Mouse (Mus musculus): ENCODE measurements around the gene S100a8.

S100a8 gene

DNA sequence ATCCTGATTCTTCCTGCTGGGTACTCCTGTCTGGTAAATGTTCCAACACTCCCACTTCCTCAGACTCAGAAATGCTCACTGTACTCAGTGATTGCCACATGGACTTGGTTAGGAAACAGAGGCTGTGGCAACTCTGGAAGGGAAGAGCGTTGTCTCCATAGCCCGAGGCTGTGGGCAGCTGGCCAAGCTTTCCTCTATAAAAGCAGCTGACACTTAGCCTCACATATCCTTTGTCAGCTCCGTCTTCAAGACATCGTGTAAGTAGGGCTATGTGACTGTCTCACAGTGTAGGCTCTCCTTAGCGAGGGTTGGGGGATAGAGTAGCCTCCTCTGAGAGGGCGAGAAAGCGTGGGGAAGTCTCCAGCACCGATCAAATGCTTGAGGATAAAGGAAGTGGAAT, at the start of gene S100a8:
S100a8 (plus strand) TSS at position 133 of the 400 bp plus-strand sequence.
- DNase-seq, result peak; percentile 62

DNA sequence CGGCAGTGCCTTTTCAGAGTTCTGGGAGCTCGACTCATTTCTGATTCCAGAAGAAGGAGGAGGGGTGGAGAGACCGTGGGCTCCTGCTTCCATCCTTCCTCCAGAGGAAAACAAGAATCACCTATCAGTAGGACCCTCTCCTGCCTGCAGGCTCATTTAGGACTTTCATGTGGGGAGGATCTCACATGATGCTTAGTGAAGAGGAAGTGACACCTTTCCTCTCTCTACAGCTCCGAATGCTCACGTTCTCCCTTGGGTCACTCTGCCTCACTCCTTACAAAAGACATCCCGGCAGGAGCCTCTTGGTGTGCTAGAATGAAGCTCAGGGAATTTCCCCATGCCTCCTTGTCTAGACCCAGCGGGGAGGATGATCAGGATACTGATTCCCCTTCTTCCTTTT, 47.2 kb upstream of the S100a8 start:
- DNase-seq, result no peak

DNA sequence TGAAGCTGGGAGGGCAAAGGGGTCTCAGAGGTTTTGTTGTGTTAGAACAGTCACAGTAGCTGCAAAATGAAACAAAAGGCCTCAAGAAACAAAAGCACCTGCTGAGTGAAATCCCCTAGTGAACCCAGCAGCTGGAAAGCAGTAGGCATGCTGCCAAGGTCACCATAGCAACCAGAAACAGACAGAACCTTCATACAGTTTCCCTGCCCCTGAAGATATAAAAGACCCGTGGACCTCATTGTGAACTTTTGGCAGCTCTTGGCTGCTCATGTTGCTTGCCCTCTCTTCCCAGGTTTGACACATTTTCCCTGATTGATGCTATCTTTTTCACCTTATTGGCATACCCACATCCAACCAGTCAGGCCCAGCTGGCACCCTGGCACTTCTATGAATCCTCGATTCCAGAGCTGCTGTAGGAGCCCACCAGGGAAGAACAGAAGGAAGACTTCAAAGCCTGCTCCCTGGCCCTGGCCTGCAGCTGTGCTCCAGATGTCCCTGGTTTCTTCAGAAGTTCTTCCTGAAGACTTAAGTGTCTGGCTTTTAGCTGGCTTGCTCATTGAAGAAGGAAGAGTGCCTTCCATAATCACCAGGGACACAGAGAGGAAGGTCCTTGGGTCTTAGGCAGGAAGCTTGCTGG, 45.2 kb upstream of the S100a8 start:
- peak; percentile 72 for DNase-seq

DNA sequence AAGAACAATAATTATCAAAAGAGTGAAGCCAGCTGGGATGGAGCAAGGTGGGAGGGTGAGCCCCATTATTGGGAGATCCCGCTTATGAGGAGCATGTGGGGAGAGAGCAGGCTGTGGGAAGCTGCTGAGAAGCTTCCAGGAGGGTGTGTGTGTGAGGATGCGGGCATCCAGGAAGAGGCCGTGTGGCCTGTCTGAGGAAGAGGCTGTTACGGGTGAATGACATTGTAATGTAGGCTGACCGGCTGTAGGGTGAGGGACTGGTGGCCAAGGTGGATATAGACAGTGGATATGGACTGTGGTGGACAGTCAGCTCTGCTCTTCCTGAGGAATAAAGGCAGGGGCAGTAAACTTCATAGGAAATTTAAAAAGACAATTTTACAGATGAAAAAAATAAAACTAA, 43.3 kb upstream of the S100a8 start:
- no peak for DNase-seq

DNA sequence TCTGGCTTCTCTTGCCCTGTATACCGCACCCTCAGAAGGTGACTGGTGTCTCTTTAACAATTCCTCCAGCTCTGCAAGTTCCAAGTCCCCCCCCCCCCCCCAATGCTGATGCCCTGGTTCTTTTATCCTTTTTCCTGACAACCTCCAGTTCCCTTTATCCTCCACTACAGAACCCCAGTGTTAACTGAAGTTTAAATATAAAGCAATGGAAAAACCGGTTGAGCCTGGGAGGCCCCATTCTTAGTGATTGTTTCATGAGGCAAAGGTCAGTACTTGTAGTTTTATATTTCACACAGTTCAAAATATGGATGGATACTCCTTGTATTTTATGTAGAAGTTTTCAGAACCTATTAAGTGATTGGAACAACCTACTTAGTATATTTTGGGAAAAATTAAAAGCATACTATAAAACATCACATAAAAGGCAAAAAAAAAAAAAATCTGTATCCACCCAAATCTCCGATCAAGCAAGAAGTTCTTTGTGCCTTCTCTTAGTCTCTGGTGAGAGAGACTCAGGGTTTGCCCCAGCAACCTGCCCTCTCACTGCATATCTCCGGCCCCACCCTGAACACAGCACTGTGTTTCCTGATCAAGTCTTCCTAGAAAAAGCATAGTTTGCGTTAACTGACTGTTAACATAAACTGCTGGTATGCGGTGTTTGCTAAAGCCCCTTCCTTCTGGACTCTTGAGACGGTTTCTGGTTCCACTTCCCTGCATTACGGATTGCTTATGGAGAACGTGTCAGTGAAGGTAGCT, 42.3 kb upstream of the S100a8 start:
- DNase-seq, result no peak

DNA sequence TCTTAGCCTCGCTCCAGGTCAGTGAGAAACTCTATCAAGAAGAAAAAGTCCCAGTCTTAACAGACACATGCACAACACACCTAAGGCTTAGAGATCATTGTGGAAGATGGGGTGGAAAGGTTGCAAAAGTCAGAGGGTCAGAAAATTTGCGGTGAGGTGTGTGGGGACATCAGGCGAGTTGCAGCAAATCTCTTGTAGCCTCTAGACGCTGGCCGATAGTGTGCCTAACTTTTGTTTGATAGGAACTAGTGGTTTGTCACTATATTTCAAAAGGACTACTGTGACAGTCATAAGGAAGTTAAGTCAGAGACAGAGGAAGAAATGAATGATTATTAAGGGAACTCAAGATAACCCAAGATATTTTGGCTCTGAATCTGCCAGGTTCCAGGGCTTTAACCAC, 41.4 kb upstream of the S100a8 start:
- no peak for DNase-seq

DNA sequence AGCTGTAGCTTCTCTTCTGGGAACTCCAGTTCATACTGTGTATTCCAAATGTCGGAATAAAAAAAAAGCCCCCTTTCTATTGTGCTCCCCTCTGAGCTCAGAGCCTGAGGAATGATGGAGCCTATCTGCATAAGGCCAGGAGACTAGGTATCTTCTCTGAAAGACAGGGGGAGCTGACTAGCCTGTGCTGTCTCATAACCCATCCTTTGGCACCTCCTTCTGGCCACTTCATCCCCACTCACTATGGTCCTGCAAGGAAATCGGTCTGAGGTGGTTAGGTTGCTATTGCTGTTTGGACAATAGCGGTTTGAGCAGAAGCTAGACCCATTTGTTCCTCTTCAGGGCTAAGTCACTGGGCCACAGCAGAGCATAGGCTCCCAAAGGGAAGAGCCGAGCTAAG, 41.0 kb upstream of the S100a8 start:
- no peak for DNase-seq

DNA sequence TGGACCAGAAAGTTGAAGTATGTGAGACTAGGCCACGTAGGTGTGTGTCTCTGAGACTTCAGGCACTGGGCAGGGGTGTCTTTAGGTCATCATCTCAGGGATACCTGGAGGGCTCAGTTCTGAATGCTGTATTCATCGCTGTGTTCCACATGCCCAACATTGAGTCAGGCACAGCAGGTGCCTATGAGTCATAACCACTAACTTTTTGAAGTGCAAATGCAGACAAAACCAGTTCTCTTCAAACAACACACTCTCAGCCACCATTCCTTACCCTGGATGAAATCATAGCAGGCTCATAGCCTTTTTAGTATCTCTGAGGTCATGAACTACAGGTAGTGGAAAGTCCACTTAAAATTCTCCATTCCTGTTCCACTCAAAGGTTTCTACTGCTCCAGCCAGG, 39.5 kb upstream of the S100a8 start:
- no peak for DNase-seq

DNA sequence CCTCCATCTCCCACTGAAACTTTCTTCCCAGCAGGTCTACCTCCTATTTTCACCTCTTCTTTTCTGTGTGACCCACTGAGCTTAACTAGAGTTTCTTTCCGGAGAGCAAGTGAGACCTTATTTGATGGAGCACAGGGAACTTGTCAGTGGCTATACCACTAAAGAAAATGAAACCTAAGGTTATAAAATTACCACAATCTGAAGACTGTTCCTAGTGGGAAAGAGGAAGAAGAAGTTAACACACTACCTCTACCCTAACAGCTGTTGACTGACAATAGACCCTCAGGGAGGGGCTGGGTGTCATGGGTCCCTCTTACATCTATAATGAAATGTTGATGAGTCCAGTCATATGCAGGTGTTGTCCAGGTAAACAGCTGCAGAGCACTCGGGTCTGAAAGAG, 36.8 kb upstream of the S100a8 start:
- no peak for DNase-seq

DNA sequence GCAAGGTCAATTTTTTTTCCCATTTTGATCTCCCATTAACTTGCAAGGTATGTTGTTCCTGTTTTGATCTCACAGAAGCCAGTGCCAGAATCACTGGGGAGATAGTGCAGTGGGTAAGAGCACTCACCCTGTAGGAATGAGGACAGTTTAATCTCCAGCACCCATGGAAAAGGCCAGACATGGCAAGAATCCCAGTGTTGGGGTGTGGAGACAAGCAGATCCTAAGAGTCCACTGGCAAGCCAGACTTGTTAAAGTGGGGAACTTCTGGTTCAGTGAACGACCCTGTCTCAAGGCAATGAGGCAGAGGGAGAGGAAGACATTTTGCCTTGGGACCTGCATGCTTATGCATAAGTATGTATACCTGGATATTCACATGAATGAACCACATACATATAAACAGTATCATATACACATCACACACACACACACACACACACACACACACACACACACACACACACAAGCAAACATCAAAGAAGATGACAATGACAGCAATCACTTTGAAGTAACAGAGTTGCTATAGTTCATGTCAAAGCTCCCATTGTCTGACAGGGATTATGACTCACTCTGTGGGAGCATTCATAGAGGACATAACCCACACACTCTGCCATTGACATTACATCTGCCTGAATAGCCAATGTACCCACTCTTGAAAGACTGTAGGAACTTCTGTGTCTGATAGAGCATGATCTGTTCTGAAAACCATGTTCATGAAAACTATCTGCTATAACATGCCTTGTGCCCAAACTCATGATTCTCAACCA, 30.1 kb upstream of the S100a8 start:
- no peak for DNase-seq

DNA sequence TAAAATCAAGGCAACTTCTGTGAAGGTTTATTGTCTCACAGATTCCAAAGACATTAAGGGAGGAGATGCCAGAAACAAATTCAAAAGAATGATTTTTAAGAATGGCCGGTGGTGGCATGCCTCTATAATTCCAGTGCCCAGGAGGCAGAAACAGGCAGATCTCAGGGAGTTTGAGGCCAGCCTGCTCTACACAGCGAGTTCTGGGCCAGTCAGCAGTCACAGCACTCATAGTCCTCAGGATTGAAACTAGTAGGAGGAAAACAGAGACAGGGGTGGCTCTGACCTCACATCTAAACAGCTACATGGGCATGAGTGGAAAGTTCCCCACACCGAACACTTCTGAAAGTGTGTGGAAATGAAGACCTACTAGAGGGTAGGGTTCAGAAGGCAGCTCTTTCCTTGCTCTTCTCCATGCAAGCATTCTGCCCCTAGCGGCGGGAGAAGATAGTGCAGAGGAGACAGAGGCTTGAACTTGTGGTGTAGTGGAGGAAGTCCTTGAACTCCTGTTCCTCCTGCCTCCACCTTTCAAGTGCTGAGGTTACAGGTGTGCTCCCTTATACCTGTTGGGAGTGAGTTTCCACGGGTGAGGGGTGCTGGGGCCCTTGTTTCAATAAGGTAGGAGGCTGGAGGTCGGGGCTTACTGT, 29.1 kb upstream of the S100a8 start:
- peak; percentile 48 for DNase-seq

DNA sequence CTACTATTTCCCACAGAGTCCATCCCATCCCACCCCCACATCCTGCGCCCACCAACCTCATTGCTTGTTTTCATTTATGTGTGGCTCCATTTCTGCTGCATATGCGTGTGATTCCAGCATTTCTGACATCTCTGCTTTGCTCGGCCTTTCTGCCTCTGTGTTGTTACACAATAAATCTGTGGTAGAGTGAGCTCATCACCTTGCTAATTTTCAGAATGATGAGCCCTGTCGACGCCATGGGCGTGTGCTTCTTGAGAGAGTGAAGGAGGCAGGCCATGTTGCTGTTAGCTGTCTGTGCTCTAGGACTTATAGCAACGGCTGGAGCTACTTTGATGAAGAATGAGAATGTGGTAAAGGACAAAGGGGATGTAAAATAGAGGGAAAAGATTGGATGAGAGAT, 27.8 kb upstream of the S100a8 start:
- no peak for DNase-seq

DNA sequence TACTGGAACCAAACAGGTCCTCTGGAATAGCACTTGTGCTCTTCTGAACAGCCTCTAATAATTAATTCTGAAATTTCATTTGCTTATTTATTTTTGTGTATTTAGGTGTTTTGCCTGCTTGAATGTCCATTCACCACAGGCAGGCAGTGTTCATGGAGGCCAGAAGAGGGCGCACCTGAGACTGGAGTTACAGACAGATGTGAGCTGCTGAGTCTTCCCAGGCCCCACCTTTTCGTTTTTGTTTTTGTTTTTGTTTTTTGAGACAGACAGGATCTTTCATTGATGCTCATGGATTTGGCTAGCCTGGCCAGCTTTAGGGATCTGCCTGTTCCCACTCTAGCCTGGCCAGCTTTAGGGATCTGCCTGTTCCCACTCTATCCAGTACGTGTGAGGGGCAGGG, 24.6 kb upstream of the S100a8 start:
- DNase-seq, result peak; percentile 70

DNA sequence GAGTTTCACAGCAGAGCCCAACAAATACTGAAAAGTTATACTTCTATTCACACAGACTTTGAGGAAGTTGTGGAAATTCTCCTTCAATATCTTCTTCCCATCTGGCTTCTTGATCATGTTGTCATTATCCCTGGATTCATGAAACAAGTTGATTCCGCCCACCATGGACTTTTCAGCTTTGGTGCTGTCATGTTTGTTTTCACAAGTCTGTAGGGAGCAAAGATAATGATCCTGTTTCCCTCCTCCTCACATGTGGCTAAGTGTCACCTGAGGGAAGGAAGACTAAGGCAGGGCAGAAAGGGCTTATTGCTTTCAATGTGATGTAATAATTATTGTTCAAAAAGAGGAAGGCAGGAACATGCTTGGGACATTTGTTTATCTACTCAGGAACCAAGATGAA, 21.5 kb upstream of the S100a8 start:
- no peak for DNase-seq

DNA sequence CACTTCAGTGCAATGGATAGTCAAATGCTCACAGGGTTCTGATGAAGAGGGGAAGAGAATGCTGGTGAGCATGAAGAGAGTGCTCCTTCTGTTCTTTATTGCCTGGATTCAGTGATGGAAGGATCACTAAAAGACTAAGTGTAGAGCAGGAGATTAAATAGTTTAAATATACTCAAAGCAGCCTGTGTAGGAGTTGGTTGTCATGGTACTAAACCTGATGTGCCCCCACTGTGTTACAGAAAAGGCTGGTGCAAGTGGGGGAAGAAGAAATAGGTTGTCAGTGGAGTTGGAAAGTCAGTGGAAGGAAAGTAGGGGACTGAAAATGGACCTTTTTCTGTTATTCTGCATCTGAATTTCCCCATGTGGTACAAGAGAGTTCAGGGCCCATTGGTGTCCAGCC, 19.8 kb upstream of the S100a8 start:
- no peak for DNase-seq

DNA sequence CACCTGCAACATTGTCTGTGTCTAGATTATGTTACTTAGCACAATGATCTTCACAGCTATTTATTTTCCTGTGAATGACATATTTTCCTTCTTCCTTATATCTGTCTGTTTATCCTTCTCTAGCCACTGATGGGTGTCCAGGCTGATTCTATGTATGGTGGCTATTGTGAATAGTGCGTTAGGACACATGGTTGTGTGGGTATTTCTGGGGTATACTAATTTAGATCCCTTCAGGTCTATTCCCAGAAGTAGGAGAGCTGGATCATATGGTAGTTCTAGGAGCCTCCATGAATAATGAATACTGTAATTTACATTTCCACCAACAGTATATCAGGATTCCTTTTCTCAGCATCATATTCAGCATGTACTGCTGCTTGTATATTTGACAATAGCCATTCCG, 18.9 kb upstream of the S100a8 start:
- no peak for DNase-seq

DNA sequence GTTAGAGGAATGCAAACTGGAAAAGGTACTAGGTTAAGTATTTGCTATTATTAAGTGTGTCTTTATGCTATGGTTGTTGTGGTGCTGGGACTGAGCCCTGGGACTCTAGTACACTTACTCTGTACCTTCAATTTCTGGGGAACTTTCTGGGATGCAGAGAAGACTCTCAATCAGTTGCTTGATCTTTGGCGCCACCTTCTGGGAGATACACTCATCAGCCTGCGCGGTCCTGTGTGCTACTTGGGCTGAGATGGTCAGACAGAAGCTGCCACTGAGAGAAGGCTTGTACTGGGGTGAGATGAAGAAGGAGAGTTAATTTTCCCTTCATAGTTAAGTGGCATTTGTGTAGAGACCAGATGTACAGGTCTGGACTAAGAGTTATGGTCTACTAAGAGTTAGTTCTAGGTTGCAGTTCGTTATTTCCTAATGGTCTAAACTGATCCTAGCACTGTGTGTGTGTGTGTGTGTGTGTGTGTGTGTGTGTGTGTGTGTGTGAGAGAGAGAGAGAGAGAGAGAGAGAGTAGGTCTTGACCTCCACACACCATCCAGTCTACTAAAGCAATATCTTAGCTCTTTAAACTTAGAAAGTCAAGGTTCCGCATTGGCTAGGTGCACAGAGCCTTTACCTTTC, 15.8 kb upstream of the S100a8 start:
- peak; percentile 82 for DNase-seq

DNA sequence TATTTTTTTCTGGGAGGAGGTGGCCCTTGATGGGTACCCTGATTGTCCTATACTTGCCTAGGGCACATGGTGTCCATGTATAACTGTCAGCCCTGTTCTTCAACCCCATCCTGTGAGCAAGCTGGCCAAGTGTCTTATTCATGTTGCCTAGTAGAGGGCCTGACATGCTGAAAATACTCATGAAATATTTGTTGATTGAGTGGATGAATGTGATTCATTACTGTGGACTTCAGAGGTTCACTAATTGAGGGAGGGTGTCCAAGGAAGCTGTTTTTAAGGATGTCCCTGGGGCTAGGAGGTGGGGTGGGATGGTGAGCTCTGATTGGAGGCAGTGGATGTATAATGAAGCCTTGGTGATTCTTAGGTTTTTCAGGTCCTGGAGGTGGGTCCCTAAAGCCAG, 15.1 kb upstream of the S100a8 start, which contains the start of gene S100a7a:
S100a7a (plus strand) TSS at position 301 of the 400 bp plus-strand sequence.
- DNase-seq, result no peak

DNA sequence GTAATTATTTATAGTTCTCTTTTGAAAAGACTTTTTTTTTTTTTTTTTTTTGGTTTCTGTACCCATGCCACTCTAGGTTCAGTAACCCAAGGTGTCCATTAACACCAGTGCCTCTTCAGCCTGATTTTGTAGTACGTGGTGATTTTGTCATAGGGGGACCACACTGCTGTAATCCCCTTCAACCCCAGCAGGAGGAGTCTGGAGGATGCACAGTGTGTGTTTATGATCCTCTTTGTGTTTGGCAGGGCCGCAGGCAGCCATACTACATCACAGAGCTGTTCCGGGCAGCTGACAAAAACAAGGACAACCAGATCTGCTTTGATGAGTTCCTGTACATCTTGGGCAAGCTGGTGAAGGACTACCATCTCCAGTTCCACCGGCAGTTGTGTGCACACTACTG, 11.4 kb upstream of the S100a8 start:
- DNase-seq, result no peak

DNA sequence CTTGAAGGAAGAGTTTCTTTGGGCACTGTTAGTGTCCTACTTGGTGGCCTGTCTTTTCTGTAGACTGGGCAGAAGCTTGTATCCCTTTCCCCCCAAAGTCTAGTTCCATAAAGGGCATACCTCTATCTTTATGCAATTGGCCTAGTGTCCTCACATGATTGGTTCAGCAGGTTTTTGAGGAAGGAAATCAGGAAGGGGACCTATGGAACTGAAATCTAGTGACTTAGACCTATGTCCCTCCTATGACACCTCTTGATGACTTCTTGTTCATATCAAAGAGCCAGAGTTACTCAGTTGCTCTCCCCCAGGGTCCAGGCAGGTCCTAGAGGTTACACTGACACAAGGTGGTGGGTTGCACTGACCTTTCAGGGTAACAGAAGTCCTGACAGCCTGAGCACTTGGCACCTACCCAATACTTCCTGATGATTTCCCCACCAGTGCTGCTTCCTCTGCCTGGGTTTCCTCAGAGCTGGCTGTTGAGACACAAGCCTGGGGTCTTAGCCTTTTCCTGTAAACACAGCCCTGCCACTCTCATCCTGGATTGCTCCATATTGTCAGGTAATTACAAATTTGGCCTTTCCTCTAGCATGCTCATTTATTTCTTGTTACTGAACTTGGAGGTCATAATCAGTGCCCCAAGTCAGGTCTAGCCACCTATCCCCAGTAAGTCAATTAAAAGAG, 9.3 kb upstream of the S100a8 start:
- no peak for DNase-seq

DNA sequence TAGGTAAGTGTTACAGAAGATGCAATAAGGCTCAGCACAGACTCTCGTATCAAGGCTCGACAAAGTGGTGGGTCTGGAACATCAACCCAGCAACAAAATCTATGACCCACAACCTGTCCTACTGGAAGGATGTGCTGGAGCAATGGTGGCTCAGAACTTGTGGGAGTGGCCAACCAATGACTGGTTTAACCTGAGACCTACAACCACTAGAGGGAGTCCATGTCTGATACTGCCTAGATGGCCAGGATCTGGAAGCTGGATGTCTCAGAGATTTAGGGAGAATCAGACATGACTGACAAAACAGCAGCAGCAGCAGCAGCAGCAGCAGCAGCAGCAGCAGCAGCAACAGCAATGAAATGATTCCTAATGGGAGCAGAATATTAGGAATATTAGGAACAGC, 4.6 kb upstream of the S100a8 start:
- DNase-seq, result peak; percentile 6

DNA sequence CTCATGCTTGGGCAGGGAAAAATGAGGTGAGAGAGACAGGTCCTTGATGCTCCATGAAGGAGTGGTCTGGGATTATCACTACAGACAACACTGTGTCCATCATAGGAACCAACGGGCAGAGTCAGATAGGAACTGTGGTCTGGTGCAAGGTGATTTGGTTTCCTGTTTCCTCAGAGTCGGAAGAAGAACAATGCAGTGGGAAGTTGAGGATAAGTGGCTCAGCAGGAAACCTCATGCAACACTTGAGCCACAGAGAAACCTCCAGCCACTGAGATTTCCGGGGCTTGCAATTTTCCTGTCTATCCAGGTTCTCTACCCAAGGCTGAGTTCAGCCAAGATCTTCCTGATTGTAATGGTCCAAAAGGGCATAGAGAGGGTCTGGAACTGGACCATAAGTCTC, 9.9 kb downstream of the S100a8 start:
- no peak for DNase-seq
